Mouse (Mus musculus) kidney, postnatal 36 days (tissue): ENCODE data around the gene Lcn6.
"Not testable (repeated sequence)": the region's sequence is repeated elsewhere in the genome, so short reads cannot be mapped to it uniquely, and the experiment has no call there.

Experiments used
- DNase-seq, 2 experiments: peaks; one replicate each; pipeline ENCODE4 v3.0.0; 2021 to 2022; ENCODE audit warnings: mixed read lengths in 2 of 2

Lcn6 gene

GRCm38 (mm10) chr2:25676486-25676885, at the start of gene Lcn6:
TSS of gene Lcn6 (plus strand) at chr2:25676786.
- DNase-seq: no peak

DNA sequence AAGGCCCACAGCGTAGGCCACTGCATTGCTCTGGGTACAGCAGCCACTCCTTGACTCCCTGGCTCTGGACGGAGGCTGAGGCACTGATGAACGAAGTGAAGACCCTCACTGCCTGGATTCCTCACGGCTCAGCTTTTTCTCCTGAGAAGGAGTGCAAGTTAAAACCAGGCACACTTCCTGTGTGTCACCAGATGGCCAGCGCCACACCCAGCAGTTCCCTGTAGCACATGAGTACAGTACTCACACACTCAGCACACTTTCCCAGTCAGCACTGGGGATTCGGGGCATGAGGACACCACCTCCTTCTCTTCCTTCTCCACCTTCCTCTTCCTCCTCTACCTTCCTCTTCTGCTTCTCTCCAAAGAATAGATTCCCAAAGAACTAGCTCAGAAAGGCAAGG, 48.8 kb upstream of the Lcn6 start, which contains the start of gene Fcna:
Gene Fcna (minus strand): TSS at position 220 of the 400 bp plus-strand sequence.
- DNase-seq: no peak

GRCm38 (mm10) chr2:25628738-25629137, 47.8 kb upstream of the Lcn6 start:
- peak; percentile 39 to 53 for DNase-seq

DNA sequence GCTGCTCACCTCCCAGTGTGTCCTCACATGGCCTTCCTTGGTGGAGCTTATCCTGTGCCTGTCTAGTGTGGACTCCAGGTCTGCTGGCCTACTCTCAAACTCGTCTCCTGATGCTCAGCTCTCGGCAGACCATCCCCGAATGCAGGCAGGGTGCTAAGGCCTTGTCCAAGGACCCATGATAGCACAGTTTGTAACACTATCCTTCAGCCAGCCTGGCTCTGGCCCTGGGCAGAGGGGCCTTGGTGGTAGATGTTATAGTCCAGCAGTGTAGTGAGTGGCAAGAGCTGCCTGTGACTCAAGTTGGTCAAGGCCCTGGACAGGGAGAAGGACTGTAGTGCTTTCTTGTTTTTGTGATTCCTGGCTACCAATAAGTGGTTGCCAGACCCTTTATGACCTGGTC, 43.0 kb upstream of the Lcn6 start:
- DNase-seq: no peak

- DNase-seq: no peak
Measured at GRCm38 (mm10) chr2:25634046-25634445, 42.5 kb upstream of the Lcn6 start.

DNA sequence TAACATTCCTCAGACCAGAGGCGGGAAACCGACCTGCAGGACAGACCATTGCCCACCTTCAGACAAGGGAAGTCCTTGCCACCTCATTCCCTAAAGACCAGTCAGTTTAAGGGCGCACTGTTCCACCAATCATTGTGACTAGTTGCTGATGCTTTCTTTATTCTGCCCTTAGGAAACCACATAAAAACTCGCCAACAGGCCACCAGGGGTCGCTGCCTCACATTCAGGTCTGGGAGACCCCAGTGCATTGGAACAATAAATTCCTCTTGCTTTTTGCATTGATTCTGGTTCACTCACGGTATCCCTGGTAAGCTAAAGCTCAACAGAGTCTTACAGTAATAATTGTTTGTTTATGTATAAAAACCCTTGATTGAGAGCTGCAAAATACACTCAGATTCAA, 36.7 kb upstream of the Lcn6 start:
- peak in 1 of 2 experiments; percentile 71 for DNase-seq

- no peak for DNase-seq
Measured at GRCm38 (mm10) chr2:25652902-25653301, 23.7 kb upstream of the Lcn6 start, which contains the start of gene Lcn8. TSS of gene Lcn8 (plus strand) at chr2:25653120.

DNA sequence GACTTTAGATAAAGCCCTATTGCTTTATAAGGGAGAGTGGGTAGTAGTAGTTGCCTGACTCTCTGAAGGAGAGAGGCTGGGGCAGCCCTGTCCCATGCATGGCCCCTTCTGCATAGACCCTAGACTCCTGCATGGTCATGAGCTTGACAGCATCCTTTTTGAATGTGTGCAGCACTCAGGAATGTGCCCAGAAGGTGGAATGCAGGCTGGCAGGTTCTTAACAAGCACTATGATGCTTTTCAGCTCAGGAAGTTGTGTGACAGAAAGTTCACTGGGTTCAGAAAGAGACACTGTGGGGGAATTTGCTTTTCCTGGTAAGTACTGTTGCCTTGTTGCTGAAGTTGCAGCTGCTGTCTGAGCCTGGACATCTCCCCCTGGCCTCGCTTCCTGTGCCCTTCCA, 22.1 kb upstream of the Lcn6 start:
- no peak for DNase-seq

DNA sequence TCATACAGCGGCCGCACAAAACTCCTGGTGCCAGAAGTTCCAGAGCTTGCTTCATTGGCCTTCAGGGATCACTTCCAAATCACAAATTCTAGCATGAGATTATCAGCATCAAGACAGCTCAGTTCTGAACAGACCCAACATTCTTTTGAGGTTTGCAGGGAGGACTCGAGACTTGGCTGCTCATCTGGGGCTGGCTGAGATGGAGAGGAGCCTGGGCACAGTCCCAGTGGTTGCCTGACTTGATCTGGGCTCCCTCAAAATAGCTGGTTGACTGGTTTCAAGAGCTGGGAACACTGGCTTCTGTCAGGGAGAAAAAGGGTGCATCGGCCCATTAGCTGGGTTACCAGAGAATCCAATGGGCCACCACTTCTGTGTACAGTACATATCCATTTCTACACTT, 19.9 kb upstream of the Lcn6 start:
- DNase-seq: no peak

- DNase-seq: peak in 1 of 2 experiments; percentile 33
Measured at GRCm38 (mm10) chr2:25657246-25657645, 19.3 kb upstream of the Lcn6 start.

DNA sequence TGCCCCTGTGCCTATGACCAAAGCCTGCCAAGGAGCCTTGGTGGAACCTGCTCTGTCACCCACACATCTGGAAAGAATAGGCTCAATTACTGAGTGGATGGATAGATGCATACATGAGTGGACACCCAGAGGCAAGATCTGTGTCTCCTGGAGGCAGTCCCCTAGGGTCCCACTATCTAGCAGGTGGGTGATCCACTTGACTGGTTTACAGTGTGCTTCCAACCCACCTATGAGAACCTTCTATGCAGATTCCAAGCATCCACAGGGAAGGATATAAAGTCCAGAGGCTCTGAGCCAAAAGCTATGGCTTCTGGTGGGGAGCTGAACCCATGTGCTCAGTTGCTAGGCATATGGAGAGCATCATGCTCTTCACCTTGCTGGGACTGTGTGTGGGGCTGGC, 18.9 kb upstream of the Lcn6 start, which contains the start of gene Lcn5:
Gene Lcn5 (plus strand): TSS at position 301 of the 400 bp plus-strand sequence.
- no peak for DNase-seq

GRCm38 (mm10) chr2:25660279-25660678, 16.3 kb upstream of the Lcn6 start:
- no peak for DNase-seq

DNA sequence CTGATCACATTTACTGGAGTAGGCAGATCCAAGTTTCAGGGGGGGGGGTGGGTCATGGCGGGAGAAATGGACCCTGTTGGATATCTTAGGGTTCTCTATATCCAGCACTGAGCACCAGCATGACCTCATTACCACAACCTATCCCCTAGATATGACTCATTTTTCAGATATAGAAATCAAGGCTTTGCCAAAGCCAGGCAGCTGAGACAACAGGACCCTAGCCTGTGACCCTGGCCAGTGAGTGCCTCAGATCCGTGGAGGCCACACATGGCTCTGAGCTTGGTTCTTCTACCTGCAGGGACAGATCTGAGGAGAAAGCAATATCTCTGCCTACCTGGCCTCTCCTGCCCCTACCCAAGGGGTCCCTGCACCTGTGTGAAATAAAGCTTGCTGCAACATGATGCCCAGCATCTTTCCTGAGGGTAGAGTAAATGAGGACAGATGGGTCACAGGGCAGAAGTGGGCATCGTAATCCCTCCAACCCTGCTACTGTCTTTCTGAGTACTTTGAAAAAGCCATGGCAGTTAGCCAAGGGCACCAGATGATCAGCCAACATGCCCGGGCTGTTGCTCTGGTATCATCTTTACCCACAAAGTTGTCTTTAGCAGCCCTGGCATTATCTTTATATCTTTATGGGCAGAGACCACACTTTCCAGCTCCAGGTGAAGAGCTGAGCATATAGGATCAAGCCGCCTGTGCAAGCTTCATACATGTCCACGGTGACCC, 15.2 kb upstream of the Lcn6 start:
- DNase-seq: no peak

DNA sequence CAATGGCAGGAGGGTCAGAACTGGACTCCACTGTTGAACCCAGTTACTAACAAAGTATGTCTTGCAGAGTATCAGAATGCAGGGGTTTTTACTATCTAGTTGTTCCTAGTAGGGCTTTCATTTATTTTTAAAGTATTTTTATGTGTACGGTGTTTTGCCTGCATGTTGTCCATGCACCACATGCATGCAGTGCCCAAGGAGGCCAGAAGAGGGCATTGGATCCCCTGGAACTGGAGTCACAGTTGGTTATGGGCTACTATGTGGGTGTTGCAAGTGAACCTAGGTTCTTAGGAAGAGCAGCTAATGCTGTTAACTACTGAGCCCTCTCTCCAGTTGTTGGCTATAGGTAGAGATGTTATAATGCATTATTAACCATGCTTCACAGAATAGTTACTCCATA, 13.1 kb upstream of the Lcn6 start:
- peak; percentile 41 to 82 for DNase-seq

DNA sequence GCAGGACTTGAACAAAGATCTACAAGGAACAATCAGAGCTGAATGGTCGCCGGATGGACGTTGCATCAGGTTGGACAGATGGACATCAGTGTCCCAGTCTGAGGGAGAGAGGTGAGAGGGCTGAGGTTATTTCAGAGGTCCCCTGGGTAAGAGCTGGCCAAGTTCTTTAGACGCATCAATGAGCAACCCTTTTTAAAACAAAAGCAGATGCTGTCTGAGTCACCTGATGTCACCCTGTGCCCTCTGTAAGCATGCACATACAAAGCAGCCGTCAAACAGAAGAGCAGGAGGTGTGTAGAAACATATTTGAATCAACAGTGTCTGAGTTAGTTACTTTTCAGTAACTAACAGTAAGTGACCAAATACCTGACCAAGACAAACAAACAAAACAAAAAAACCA, 12.5 kb upstream of the Lcn6 start:
- DNase-seq: no peak

GRCm38 (mm10) chr2:25666516-25666915, 10.1 kb upstream of the Lcn6 start:
- DNase-seq: no peak

GRCm38 (mm10) chr2:25679559-25679958, 3.0 kb downstream of the Lcn6 start:
- DNase-seq: no peak

DNA sequence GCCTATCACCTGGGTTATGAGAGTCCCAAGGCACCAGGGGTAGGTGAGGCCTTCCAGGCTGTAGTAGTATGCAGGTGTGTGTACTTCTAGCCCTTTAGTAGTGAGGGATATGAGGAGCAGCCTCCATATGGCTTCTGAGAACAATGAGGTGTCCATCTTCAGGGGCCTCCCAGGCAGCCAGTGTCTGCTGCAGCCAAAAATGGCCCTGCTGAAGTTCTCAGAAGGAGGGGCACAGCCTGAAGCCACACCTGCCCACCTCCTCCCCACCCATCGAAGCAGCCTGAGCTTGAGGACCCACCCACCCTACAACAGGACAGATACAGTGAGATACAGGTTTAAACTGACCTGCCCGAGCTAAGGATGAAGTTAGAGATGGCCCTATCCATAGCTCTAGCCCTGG, 5.8 kb downstream of the Lcn6 start, which contains the start of gene Lcn10:
Gene Lcn10 (plus strand): TSS at position 301 of the 400 bp plus-strand sequence.
- DNase-seq: no peak

- no peak for DNase-seq
Measured at GRCm38 (mm10) chr2:25686941-25687340, 10.4 kb downstream of the Lcn6 start.

DNA sequence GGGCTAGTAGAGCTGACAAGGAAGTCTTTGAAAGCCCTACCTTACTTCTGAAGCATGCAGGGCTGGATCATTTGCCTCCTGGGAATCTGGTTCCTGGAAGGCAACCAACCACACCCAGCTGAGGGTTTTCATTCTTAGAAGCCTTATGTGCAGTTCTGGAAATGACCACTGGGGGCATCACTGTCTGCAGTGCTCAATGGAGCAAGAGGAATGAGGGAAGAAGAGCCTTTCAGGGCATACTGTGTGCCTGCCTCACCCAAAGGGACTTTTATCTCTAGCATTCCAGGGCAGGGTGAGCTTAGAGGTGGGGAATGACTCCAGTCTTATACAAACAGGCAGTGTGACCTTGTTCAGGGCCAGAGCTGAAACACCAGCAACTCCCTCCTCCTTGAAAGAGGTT, 18.0 kb downstream of the Lcn6 start:
- DNase-seq: peak; percentile 42 to 86

DNA sequence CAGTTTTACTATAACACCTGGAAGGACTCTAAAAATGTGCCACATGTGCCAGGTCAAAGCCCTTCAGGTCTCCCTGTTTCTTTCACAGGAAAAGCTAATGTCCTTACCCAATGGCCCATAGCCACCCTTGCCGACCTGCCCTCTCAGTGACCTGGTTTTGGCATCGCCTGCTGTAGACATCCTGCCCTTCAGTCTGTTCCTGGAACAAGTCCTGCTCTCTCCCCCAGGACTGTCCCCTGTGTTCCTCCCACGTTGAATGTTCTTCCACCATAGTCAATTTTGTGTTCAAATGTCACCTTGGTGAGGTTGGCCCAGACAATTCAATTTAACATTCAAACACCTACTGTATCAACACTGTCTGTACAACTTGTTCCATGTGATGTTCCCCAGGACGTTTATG, 20.4 kb downstream of the Lcn6 start:
- peak in 1 of 2 experiments; percentile 50 for DNase-seq

DNA sequence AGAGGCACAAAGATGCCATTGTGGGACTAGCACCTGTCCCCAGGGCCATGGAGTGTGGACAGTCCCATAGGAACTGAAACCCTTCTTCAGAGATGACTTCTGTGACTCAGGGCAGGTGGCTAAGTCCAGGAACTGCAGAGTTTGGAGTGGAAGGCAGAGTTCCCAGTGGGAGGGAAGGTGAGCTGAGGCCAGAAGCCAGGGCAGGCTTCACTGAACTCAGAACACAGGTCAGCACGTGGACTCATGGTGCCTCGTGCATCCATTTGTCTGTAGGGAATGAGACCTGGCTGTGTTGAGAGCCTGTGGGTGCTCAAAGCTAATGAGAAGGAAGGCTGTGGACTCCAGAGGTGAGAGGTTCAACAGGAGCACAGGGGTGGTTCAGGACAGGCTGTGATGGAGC, 22.1 kb downstream of the Lcn6 start:
- DNase-seq: peak in 1 of 2 experiments; percentile 46

- not testable (repeated sequence) for DNase-seq
Measured at GRCm38 (mm10) chr2:25699743-25700142, 23.2 kb downstream of the Lcn6 start, which contains the start of gene Obp2a. TSS of gene Obp2a (plus strand) at chr2:25700043.

DNA sequence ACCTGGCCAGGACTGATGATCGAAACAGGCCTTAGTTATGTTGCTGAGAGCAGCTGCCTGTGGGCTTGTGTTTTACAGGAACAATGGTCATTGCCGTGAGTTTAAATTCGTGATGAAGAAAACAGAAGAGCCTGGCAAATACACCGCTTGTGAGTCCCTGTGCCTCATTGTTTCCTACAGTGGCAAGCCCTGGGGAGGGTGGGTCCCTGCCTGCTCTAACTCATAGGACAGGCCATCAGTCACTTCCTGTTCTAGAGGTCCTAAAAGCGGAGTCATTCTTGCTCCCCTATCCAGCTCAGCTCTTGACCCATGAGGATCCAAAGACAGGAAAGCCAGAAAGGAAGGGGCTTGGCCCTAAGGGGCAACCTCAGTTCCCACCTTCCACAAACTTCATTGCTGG, 24.4 kb downstream of the Lcn6 start:
- no peak for DNase-seq

GRCm38 (mm10) chr2:25703706-25704105, 27.1 kb downstream of the Lcn6 start:
- DNase-seq: no peak
